Mouse (Mus musculus): ENCODE data around the gene Wnt3a. TPM values are rescaled to one million over a fixed set of nuclear protein-coding genes. Genes with fewer than 3 reads are reported as not detected.

Wnt3a gene
- polyA plus RNA-seq, 1 experiment from 2014 or later: 12.6 TPM

GRCm38 (mm10) chr11:59322988-59323387, 32.4 kb upstream of the Wnt3a start:
- H3K36me3 ChIP-seq (ENCODE audit: insufficient read depth, low read length): no peaks in the 10 kb centered on the region
- TF ChIP-seq EP300 (IDR thresholded peaks at IDR 0.05) (no peak), CTCF (IDR thresholded peaks at IDR 0.05) (no peak)
- H3K9ac ChIP-seq (replicated peaks; ENCODE audit: low read depth): no peak overlapping the region
- no peak overlapping the region for H3K4me2 ChIP-seq (replicated peaks; ENCODE audit: low read depth, low read length)
- H3K9me3 ChIP-seq (ENCODE audit: low read length): no peaks in the 10 kb centered on the region
- ATAC-seq (no peak), DNase-seq (ENCODE audit: low spot score) (no peak)
- H3K27ac ChIP-seq (ENCODE audit: low read length): no peak overlapping the region
- no peak overlapping the region for H3K4me3 ChIP-seq (ENCODE audit: low read depth, low read length)
- 87% methylated on average over 3 of the region's 3 CpGs for WGBS
- no peaks in the 10 kb centered on the region for H3K27me3 ChIP-seq (replicated peaks; ENCODE audit: insufficient read depth, low read length)
- no peaks in the 10 kb centered on the region for H3K4me1 ChIP-seq (ENCODE audit: insufficient read depth, low read depth, low read length)

- ATAC-seq: no peak
- DNase-seq (ENCODE audit: low spot score): no peak
- no peaks in the 10 kb centered on the region for H3K9me3 ChIP-seq (ENCODE audit: low read length)
- no peaks in the 10 kb centered on the region for H3K36me3 ChIP-seq (ENCODE audit: insufficient read depth, low read length)
- H3K4me3 ChIP-seq (ENCODE audit: low read depth, low read length): no peak overlapping the region
- H3K4me1 ChIP-seq (ENCODE audit: insufficient read depth, low read depth, low read length): no peaks in the 10 kb centered on the region
- no peak overlapping the region for H3K4me2 ChIP-seq (replicated peaks; ENCODE audit: low read depth, low read length)
- TF ChIP-seq EP300 (IDR thresholded peaks at IDR 0.05) (no peak), CTCF (IDR thresholded peaks at IDR 0.05) (no peak)
- H3K27me3 ChIP-seq (replicated peaks; ENCODE audit: insufficient read depth, low read length): no peaks in the 10 kb centered on the region
- no peak overlapping the region for H3K9ac ChIP-seq (replicated peaks; ENCODE audit: low read depth)
- WGBS: 72% methylated on average over 6 of the region's 6 CpGs
- no peak overlapping the region for H3K27ac ChIP-seq (ENCODE audit: low read length)
Measured at GRCm38 (mm10) chr11:59316517-59316916, 26.0 kb upstream of the Wnt3a start.

- ATAC-seq (no peak), DNase-seq (ENCODE audit: low spot score) (no peak)
- Histone ChIP-seq H3K9me3 (ENCODE audit: low read length) (no peaks in the 10 kb centered on the region), H3K27me3 (replicated peaks; ENCODE audit: insufficient read depth, low read length) (0 out of 2 replicates have a peak, but pooled peaks cover 3% of the 10 kb centered on the region), H3K4me3 (ENCODE audit: low read depth, low read length) (no peak overlapping the region), H3K9ac (replicated peaks; ENCODE audit: low read depth) (no peak overlapping the region), H3K4me1 (ENCODE audit: insufficient read depth, low read depth, low read length) (no peaks in the 10 kb centered on the region), H3K36me3 (ENCODE audit: insufficient read depth, low read length) (no peaks in the 10 kb centered on the region), H3K27ac (ENCODE audit: low read length) (no peak overlapping the region), H3K4me2 (replicated peaks; ENCODE audit: low read depth, low read length) (no peak overlapping the region)
- 48% methylated on average over 11 of the region's 11 CpGs for WGBS
- TF ChIP-seq CTCF (IDR thresholded peaks at IDR 0.05) (no peak), EP300 (IDR thresholded peaks at IDR 0.05) (no peak)
Measured at GRCm38 (mm10) chr11:59313944-59314343, 23.4 kb upstream of the Wnt3a start.

GRCm38 (mm10) chr11:59313029-59313811, 22.7 kb upstream of the Wnt3a start:
- Histone ChIP-seq H3K4me1 (ENCODE audit: insufficient read depth, low read depth, low read length) (no peaks in the 10 kb centered on the region), H3K36me3 (ENCODE audit: insufficient read depth, low read length) (no peaks in the 10 kb centered on the region), H3K9me3 (ENCODE audit: low read length) (no peaks in the 10 kb centered on the region), H3K27ac (ENCODE audit: low read length) (no peak overlapping the region), H3K9ac (replicated peaks; ENCODE audit: low read depth) (no peak overlapping the region), H3K4me3 (ENCODE audit: low read depth, low read length) (no peak overlapping the region), H3K4me2 (replicated peaks; ENCODE audit: low read depth, low read length) (no peak overlapping the region), H3K27me3 (replicated peaks; ENCODE audit: insufficient read depth, low read length) (peaks cover 5% of the 10 kb centered on the region; the same call in 1 of the 2 replicates)
- 39% methylated on average over 15 of the region's 17 CpGs for WGBS
- TF ChIP-seq EP300 (IDR thresholded peaks at IDR 0.05) (no peak), CTCF (IDR thresholded peaks at IDR 0.05) (no peak)
- ATAC-seq (peak; percentile 62), DNase-seq (ENCODE audit: low spot score) (peak; percentile 67)

- DNase-seq (ENCODE audit: low spot score): no peak
- no peaks in the 10 kb centered on the region for H3K9me3 ChIP-seq (ENCODE audit: low read length)
- no peak overlapping the region for H3K27ac ChIP-seq (ENCODE audit: low read length)
- 33% methylated on average over 8 of the region's 8 CpGs for WGBS
- H3K9ac ChIP-seq (replicated peaks; ENCODE audit: low read depth): no peak overlapping the region
- H3K4me2 ChIP-seq (replicated peaks; ENCODE audit: low read depth, low read length): no peak overlapping the region
- no peak for TF ChIP-seq CTCF (IDR thresholded peaks at IDR 0.05)
- TF ChIP-seq EP300 (IDR thresholded peaks at IDR 0.05): no peak
- ATAC-seq: no peak
- peaks cover 8% of the 10 kb centered on the region; the same call in 1 of the 2 replicates for H3K27me3 ChIP-seq (replicated peaks; ENCODE audit: insufficient read depth, low read length)
- no peaks in the 10 kb centered on the region for H3K36me3 ChIP-seq (ENCODE audit: insufficient read depth, low read length)
- no peaks in the 10 kb centered on the region for H3K4me1 ChIP-seq (ENCODE audit: insufficient read depth, low read depth, low read length)
- H3K4me3 ChIP-seq (ENCODE audit: low read depth, low read length): no peak overlapping the region
Measured at GRCm38 (mm10) chr11:59312501-59312900, 21.9 kb upstream of the Wnt3a start.

- 47% methylated on average over 6 of the region's 6 CpGs for WGBS
- H3K4me2 ChIP-seq (replicated peaks; ENCODE audit: low read depth, low read length): no peak overlapping the region
- DNase-seq (ENCODE audit: low spot score): no peak
- no peaks in the 10 kb centered on the region for H3K4me1 ChIP-seq (ENCODE audit: insufficient read depth, low read depth, low read length)
- H3K4me3 ChIP-seq (ENCODE audit: low read depth, low read length): no peak overlapping the region
- no peak for ATAC-seq
- TF ChIP-seq CTCF (IDR thresholded peaks at IDR 0.05) (no peak), EP300 (IDR thresholded peaks at IDR 0.05) (no peak)
- no peak overlapping the region for H3K9ac ChIP-seq (replicated peaks; ENCODE audit: low read depth)
- H3K36me3 ChIP-seq (ENCODE audit: insufficient read depth, low read length): no peaks in the 10 kb centered on the region
- H3K27ac ChIP-seq (ENCODE audit: low read length): no peak overlapping the region
- H3K27me3 ChIP-seq (replicated peaks; ENCODE audit: insufficient read depth, low read length): peaks cover 8% of the 10 kb centered on the region; the same call in 1 of the 2 replicates
- H3K9me3 ChIP-seq (ENCODE audit: low read length): no peaks in the 10 kb centered on the region
Measured at GRCm38 (mm10) chr11:59312060-59312459, 21.5 kb upstream of the Wnt3a start.

Data from lung, postnatal 0 days (tissue).